9 mouse cellular contexts compared by ENCODE assay signal in genomic region chr6:135136439-135137161, GRCm38 (mm10). TPM values are rescaled to one million over a fixed set of nuclear protein-coding genes. Genes with fewer than 3 reads are reported as not detected.
DNase-seq lines count a peak whose midpoint lies in the region; ATAC-seq and TF ChIP-seq lines count a peak whose summit lies in the region.
"Had no signal": no experiment of that assay in that cellular context is flagged by ENCODE, and none has a peak within 500 bp of the region (broad histone marks: within the 10 kb centered on the region; RNA-seq: fewer than 3 reads in every experiment).

No protein-coding gene starts in this region.

- peak overlapping the region; percentile 18; the same call in 1 of the 2 replicates for H3K4me2 ChIP-seq in lung, embryonic 14.5 days
- H3K4me2 ChIP-seq in neural tube, embryonic 11.5 days (ENCODE audit: low read depth) = no peak overlapping the region

- 20% methylated on average over 11 of the region's 11 CpGs for WGBS in lung, embryonic 14.5 days
- WGBS in heart, embryonic 10.5 days = 22% methylated on average over 11 of the region's 11 CpGs
- 37% methylated on average over 11 of the region's 11 CpGs for WGBS in neural tube, embryonic 11.5 days
- WGBS in thymus, adult 2 months = 71% methylated on average over 11 of the region's 11 CpGs

- peak overlapping the region; percentile 43; the same call in 1 of the 2 replicates for H3K27ac ChIP-seq in lung, embryonic 14.5 days (ENCODE audit: low read depth)
- H3K27ac ChIP-seq in heart, embryonic 10.5 days = peak overlapping the region; percentile 76
- no peak overlapping the region for H3K27ac ChIP-seq in neural tube, embryonic 11.5 days (ENCODE audit: low read depth, low read length)
- no peak overlapping the region for H3K27ac ChIP-seq in thymus, adult 2 months (ENCODE audit: control insufficient read depth, insufficient read depth, low read length)

- TF ChIP-seq CTCF in lung, embryonic 14.5 days (IDR thresholded peaks at IDR 0.05; ENCODE audit: low read depth) = no peak
- TF ChIP-seq CTCF in thymus, adult 2 months (IDR thresholded peaks at IDR 0.05; ENCODE audit: borderline replicate concordance, control insufficient read depth, extremely low read depth, insufficient read depth, low read length, poor library complexity) = no peak

- no peak for TF ChIP-seq POLR2A in thymus, adult 2 months (IDR thresholded peaks at IDR 0.05; ENCODE audit: control insufficient read depth, extremely low read depth, insufficient read depth, low read length, poor library complexity)

- peak; percentile 82 for ATAC-seq in lung, embryonic 14.5 days (ENCODE audit: insufficient read depth)
- ATAC-seq in neural tube, embryonic 11.5 days (ENCODE audit: insufficient read depth, low FRiP score, low TSS enrichment) = no peak

- no peak overlapping the region for H3K4me3 ChIP-seq in lung, embryonic 14.5 days (ENCODE audit: low read depth, low read length)
- H3K4me3 ChIP-seq in heart, embryonic 10.5 days = no peak overlapping the region; the same call in 1 of the 2 replicates
- H3K4me3 ChIP-seq in neural tube, embryonic 11.5 days (ENCODE audit: low read depth, low read length) = no peak overlapping the region
- H3K4me3 ChIP-seq in thymus, adult 2 months (ENCODE audit: control insufficient read depth, insufficient read depth, low read length) = no peak overlapping the region

- no peak overlapping the region for H3K9ac ChIP-seq in lung, embryonic 14.5 days
- H3K9ac ChIP-seq in neural tube, embryonic 11.5 days (ENCODE audit: low read length) = no peak overlapping the region

- H3K27me3 ChIP-seq in lung, embryonic 14.5 days (ENCODE audit: insufficient read depth, low read length) = no peaks in the 10 kb centered on the region
- H3K27me3 ChIP-seq in heart, embryonic 10.5 days (ENCODE audit: insufficient read depth, poor library complexity, severe bottlenecking) = no peaks in the 10 kb centered on the region
- no peaks in the 10 kb centered on the region for H3K27me3 ChIP-seq in neural tube, embryonic 11.5 days (ENCODE audit: control insufficient read depth, insufficient read depth, low read length)
- H3K27me3 ChIP-seq in thymus, adult 2 months (ENCODE audit: control insufficient read depth, insufficient read depth, low read length) = no peaks in the 10 kb centered on the region

- peak; percentile 76 for DNase-seq in lung, embryonic 14.5 days
- DNase-seq in lung, adult 18-20 months = no peak
- peak; percentile 41 for DNase-seq in embryo, embryonic 11.5 days (ENCODE audit: low read depth, low spot score)
- DNase-seq in heart, embryonic 10.5 days (ENCODE audit: low spot score) = peak; percentile 83
- DNase-seq in neural tube, embryonic 11.5 days (ENCODE audit: low spot score) = peak; percentile 45
- DNase-seq in thymus, adult 2 months = no peak
- no peak for DNase-seq in layer of hippocampus, adult 8-10 months (ENCODE audit: low spot score in 2 of 2)
- DNase-seq: right cerebral cortex, postnatal 14 days had no signal

- H3K4me1 ChIP-seq in lung, embryonic 14.5 days (ENCODE audit: insufficient read depth) = peaks cover 16% of the 10 kb centered on the region
- peaks cover 32% of the 10 kb centered on the region for H3K4me1 ChIP-seq in heart, embryonic 10.5 days
- peaks cover 4% of the 10 kb centered on the region; the same call in 1 of the 2 replicates for H3K4me1 ChIP-seq in neural tube, embryonic 11.5 days (ENCODE audit: control insufficient read depth, insufficient read depth, low read length)
- no peaks in the 10 kb centered on the region for H3K4me1 ChIP-seq in thymus, adult 2 months (replicated peaks; ENCODE audit: control insufficient read depth, insufficient read depth, low read length)

- no peaks in the 10 kb centered on the region for H3K36me3 ChIP-seq in lung, embryonic 14.5 days (ENCODE audit: insufficient read depth)
- H3K36me3 ChIP-seq in heart, embryonic 10.5 days = no peaks in the 10 kb centered on the region
- H3K36me3 ChIP-seq in neural tube, embryonic 11.5 days (ENCODE audit: control insufficient read depth, insufficient read depth, low read length) = no peaks in the 10 kb centered on the region
- no peaks in the 10 kb centered on the region for H3K36me3 ChIP-seq in thymus, adult 2 months (ENCODE audit: control insufficient read depth, insufficient read depth, low read length)

- H3K9me3 ChIP-seq in lung, embryonic 14.5 days (ENCODE audit: low read depth, low read length) = no peaks in the 10 kb centered on the region
- H3K9me3 ChIP-seq in heart, embryonic 10.5 days = no peaks in the 10 kb centered on the region
- no peaks in the 10 kb centered on the region for H3K9me3 ChIP-seq in neural tube, embryonic 11.5 days (ENCODE audit: control insufficient read depth, low read length)

RNA-seq across cellular contexts. Expression of gene Gprc5d, which starts 18.5 kb away (rescaled TPM):
- not detected in 2 replicates for polyA plus RNA-seq in lung, embryonic 14.5 days (2014; fragmentation: Nextera tagmentation; extraction: Ambion mirVana)
- not detected in 2 replicates for polyA plus RNA-seq in heart, embryonic 10.5 days (2016; fragmentation: Nextera tagmentation; extraction: Ambion mirVana)
- polyA plus RNA-seq in neural tube, embryonic 11.5 days (2014; fragmentation: Nextera tagmentation; extraction: Ambion mirVana) = not detected in 2 replicates
- polyA plus RNA-seq in thymus, adult 2 months (2012; rRNA removed) = 0.22 and 0.59 TPM in 2 replicates
- under 1 TPM in 2 of 4 experiments, not detected in 2; 0.25 to 0.47 TPM for total RNA-seq in layer of hippocampus, adult 8-10 months (2022)
- total RNA-seq: megakaryocyte-erythroid progenitor cell, adult 5-6 weeks had no signal

Comparison
In these comparisons a context has a peak if more than half of its experiments do, and no peak if none do; other contexts are left out.
1. DNase-seq: peak in lung, embryonic 14.5 days (single experiment), embryo, embryonic 11.5 days (single experiment), heart, embryonic 10.5 days (single experiment) and neural tube, embryonic 11.5 days (single experiment); none in lung, adult 18-20 months (0 of 2), thymus, adult 2 months (single experiment) and layer of hippocampus, adult 8-10 months (0 of 2).
2. H3K27ac ChIP-seq: peak in lung, embryonic 14.5 days (single experiment) and heart, embryonic 10.5 days (single experiment); none in neural tube, embryonic 11.5 days (single experiment) and thymus, adult 2 months (single experiment).